Mouse (Mus musculus) neural tube, embryonic 15.5 days (tissue): ENCODE measurements at regions not wholly inside any gene's neighbourhood (a gene's known extent, or its start where the extent isn't known, plus 50 kb on each side); places are given as distances from the start of the nearest gene placed in this dataset.
"Not testable (repeated sequence)": the region's sequence is repeated elsewhere in the genome, so short reads cannot be mapped to it uniquely, and the experiment has no call there.

Experiments used
- ATAC-seq: fragments of 200-750 bp; cut with Nextera tagmentation; 2 replicates; pipeline ENCODE4 v1.8.0; 2017; ENCODE audit warnings: mild to moderate bottlenecking, moderate TSS enrichment, moderate library complexity; ENCODE audit not compliant: low FRiP score
- H3K27ac ChIP-seq: fragments of 300-500 bp; sonication (generic); replicated peaks from 2 replicates; pipeline ENCODE4 v1.5.1; 2015; ENCODE audit warnings: mild to moderate bottlenecking, inconsistent platforms
- H3K27me3 ChIP-seq: fragments of 300-500 bp; sonication (generic); replicated peaks from 2 replicates; pipeline ENCODE4 v1.6.1; 2015; ENCODE audit warnings: inconsistent platforms
- H3K36me3 ChIP-seq: fragments of 300-500 bp; sonication (generic); 2 replicates; pipeline ENCODE4 v1.6.1; 2015; ENCODE audit warnings: inconsistent platforms
- H3K4me1 ChIP-seq: fragments of 300-500 bp; sonication (generic); 2 replicates; pipeline ENCODE4 v1.6.1; 2015; ENCODE audit warnings: inconsistent platforms
- H3K4me2 ChIP-seq: fragments of 300-500 bp; sonication (generic); 2 replicates; pipeline ENCODE4 v1.6.1; 2015; ENCODE audit warnings: inconsistent platforms, mild to moderate bottlenecking, moderate library complexity
- H3K4me3 ChIP-seq: fragments of 300-500 bp; sonication (generic); replicated peaks from 2 replicates; pipeline ENCODE4 v1.5.1; 2015; ENCODE audit warnings: mild to moderate bottlenecking, inconsistent platforms
- H3K9ac ChIP-seq: fragments of 300-500 bp; sonication (generic); replicated peaks from 2 replicates; pipeline ENCODE4 v1.6.1; 2015; ENCODE audit warnings: mild to moderate bottlenecking, inconsistent platforms
- H3K9me3 ChIP-seq: fragments of 300-500 bp; sonication (generic); replicated peaks from 2 replicates; pipeline ENCODE4 v1.6.1; 2016; ENCODE audit warnings: inconsistent platforms
- WGBS: fragments of 180-500 bp; shearing (Covaris S2); methylation state at CpG from one replicate; pipeline ENCODE4 v1.1.7; 2015; ENCODE audit warnings: mixed read lengths; 5-methylcytosine and 5-hydroxymethylcytosine counted together

- ATAC-seq: peak; percentile 66; the same call in 1 of the 2 replicates
- Histone ChIP-seq H3K9me3 (no peaks in the 10 kb centered on the region), H3K27ac (no peak overlapping the region), H3K27me3 (no peaks in the 10 kb centered on the region), H3K4me2 (no peak overlapping the region), H3K36me3 (no peaks in the 10 kb centered on the region), H3K4me3 (no peak overlapping the region), H3K9ac (no peak overlapping the region), H3K4me1 (no peaks in the 10 kb centered on the region)
- 65% methylated on average over 7 of the region's 7 CpGs for WGBS
Measured at GRCm38 (mm10) chr10:99575294-99575693, 184.2 kb downstream of the Csl start.

- H3K27me3 ChIP-seq: no peaks in the 10 kb centered on the region
- no peaks in the 10 kb centered on the region for H3K9me3 ChIP-seq
- no peaks in the 10 kb centered on the region for H3K4me1 ChIP-seq
- H3K4me3 ChIP-seq: no peak overlapping the region
- 76% methylated on average over 5 of the region's 5 CpGs for WGBS
- no peaks in the 10 kb centered on the region for H3K36me3 ChIP-seq
- ATAC-seq: no peak
- no peak overlapping the region for H3K9ac ChIP-seq
- no peak overlapping the region for H3K4me2 ChIP-seq
- no peak overlapping the region for H3K27ac ChIP-seq
Measured at GRCm38 (mm10) chr10:99576301-99576700, 183.2 kb downstream of the Csl start.

DNA sequence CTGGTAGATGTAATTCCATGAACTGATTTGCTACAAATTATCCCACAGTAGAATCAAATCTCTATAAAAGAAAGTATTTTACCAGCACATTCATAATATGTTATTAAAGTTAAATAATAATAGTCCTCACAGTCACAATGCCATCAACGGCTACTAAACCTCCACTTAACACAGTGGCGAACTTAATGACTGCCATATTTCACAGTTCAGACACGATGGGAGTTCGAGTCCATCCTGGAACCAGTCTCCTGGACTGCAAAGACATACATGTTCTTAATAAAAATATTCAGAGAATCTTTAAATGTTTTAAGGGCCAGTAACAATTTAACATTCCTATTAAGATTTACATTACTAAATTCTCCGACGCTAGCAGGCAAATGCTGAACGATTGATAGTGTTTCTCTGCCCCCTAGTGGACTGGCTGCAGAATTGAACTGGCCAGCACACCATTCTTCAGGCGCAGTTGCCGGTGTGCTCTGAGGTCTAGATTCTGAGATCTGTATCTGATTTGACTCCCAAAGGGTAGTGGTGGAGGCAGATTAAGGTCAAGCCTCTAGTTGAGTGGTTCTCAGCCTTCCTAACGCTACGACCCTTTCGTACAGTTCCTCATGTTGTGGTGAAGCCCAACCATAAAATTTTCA lies 182.3 kb downstream of the Csl start:
- ATAC-seq: peak; percentile 64; the same call in 1 of the 2 replicates
- H3K27me3 ChIP-seq: no peaks in the 10 kb centered on the region
- 24% methylated on average over 12 of the region's 12 CpGs for WGBS
- no peaks in the 10 kb centered on the region for H3K4me1 ChIP-seq
- H3K36me3 ChIP-seq: no peaks in the 10 kb centered on the region
- no peaks in the 10 kb centered on the region for H3K9me3 ChIP-seq
- H3K9ac ChIP-seq: no peak overlapping the region
- no peak overlapping the region for H3K4me3 ChIP-seq
- no peak overlapping the region; the same call in 1 of the 2 replicates for H3K4me2 ChIP-seq
- no peak overlapping the region for H3K27ac ChIP-seq

GRCm38 (mm10) chr10:99578366-99578765 lies 181.1 kb downstream of the Csl start:
- no peak for ATAC-seq
- no peak overlapping the region for H3K9ac ChIP-seq
- WGBS: 58% methylated on average over 4 of the region's 4 CpGs

GRCm38 (mm10) chr10:99580191-99580590 lies 179.3 kb downstream of the Csl start:
- H3K9me3 ChIP-seq: no peaks in the 10 kb centered on the region
- ATAC-seq: no peak
- no peak overlapping the region for H3K27ac ChIP-seq
- 42% methylated on average over 8 of the region's 8 CpGs for WGBS
- H3K9ac ChIP-seq: no peak overlapping the region
- no peaks in the 10 kb centered on the region for H3K36me3 ChIP-seq
- H3K4me1 ChIP-seq: no peaks in the 10 kb centered on the region
- H3K4me3 ChIP-seq: no peak overlapping the region
- H3K27me3 ChIP-seq: no peaks in the 10 kb centered on the region
- no peak overlapping the region for H3K4me2 ChIP-seq

More at GRCm38 (mm10) chr10:99578366-99578765, 181.1 kb downstream of the Csl start:
- no peaks in the 10 kb centered on the region for H3K9me3 ChIP-seq
- no peak overlapping the region for H3K4me3 ChIP-seq
- no peak overlapping the region for H3K4me2 ChIP-seq
- H3K27me3 ChIP-seq: no peaks in the 10 kb centered on the region
- H3K27ac ChIP-seq: no peak overlapping the region
- no peaks in the 10 kb centered on the region for H3K4me1 ChIP-seq
- no peaks in the 10 kb centered on the region for H3K36me3 ChIP-seq

- Histone ChIP-seq H3K4me3 (no peak overlapping the region), H3K4me2 (no peak overlapping the region), H3K36me3 (no peaks in the 10 kb centered on the region), H3K9me3 (no peaks in the 10 kb centered on the region), H3K27me3 (no peaks in the 10 kb centered on the region), H3K9ac (no peak overlapping the region), H3K27ac (no peak overlapping the region), H3K4me1 (no peaks in the 10 kb centered on the region)
- WGBS: 87% methylated on average over 8 of the region's 8 CpGs
- no peak for ATAC-seq
Measured at GRCm38 (mm10) chr10:99581074-99581473, 178.4 kb downstream of the Csl start.

GRCm38 (mm10) chr10:99584855-99585254 lies 174.6 kb downstream of the Csl start:
- 84% methylated on average over 2 of the region's 2 CpGs for WGBS
- H3K36me3 ChIP-seq: no peaks in the 10 kb centered on the region

DNA sequence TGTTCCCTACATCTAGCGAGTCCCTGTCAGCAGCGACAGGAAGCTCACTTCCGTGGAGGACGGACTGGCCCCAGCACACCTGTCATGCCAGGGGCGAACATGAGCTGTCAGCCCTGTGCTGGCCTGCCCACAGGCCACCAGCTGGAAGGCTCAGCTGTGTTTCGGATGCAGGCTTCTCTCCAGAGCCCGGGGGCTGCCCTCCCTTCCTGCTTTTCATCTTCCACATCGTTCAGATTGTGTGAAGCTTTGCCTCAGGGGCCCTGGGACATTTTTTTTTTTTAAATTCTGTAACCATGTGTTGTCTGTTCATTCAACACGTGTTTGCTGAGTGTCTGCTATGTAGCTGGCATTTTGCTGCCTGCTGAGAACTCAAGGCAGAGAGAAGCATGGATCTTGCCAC lies 167.2 kb downstream of the Csl start:
- no peak overlapping the region for H3K27ac ChIP-seq
- no peaks in the 10 kb centered on the region for H3K9me3 ChIP-seq
- 0 out of 2 replicates have a peak, but pooled peaks cover 4% of the 10 kb centered on the region for H3K4me1 ChIP-seq
- H3K4me3 ChIP-seq: no peak overlapping the region
- H3K36me3 ChIP-seq: no peaks in the 10 kb centered on the region
- no peak for ATAC-seq
- WGBS: 43% methylated on average over 9 of the region's 9 CpGs
- H3K9ac ChIP-seq: no peak overlapping the region
- peak overlapping the region; percentile 13; the same call in 1 of the 2 replicates for H3K4me2 ChIP-seq
- H3K27me3 ChIP-seq: no peaks in the 10 kb centered on the region

More at GRCm38 (mm10) chr10:99584855-99585254, 174.6 kb downstream of the Csl start:
- H3K9ac ChIP-seq: no peak overlapping the region
- no peaks in the 10 kb centered on the region for H3K4me1 ChIP-seq
- H3K4me3 ChIP-seq: no peak overlapping the region
- no peaks in the 10 kb centered on the region for H3K9me3 ChIP-seq
- no peak for ATAC-seq
- H3K27ac ChIP-seq: no peak overlapping the region
- H3K4me2 ChIP-seq: no peak overlapping the region
- H3K27me3 ChIP-seq: no peaks in the 10 kb centered on the region

GRCm38 (mm10) chr10:99595659-99596058 lies 163.8 kb downstream of the Csl start:
- no peak overlapping the region for H3K4me2 ChIP-seq
- no peak for ATAC-seq
- no peak overlapping the region for H3K27ac ChIP-seq
- H3K27me3 ChIP-seq: no peaks in the 10 kb centered on the region
- no peaks in the 10 kb centered on the region for H3K9me3 ChIP-seq
- H3K4me3 ChIP-seq: no peak overlapping the region
- H3K36me3 ChIP-seq: no peaks in the 10 kb centered on the region
- 0 out of 2 replicates have a peak, but pooled peaks cover 4% of the 10 kb centered on the region for H3K4me1 ChIP-seq
- no peak overlapping the region for H3K9ac ChIP-seq
- 89% methylated on average over 14 of the region's 14 CpGs for WGBS

GRCm38 (mm10) chr10:99599142-99600120 lies 160.0 kb downstream of the Csl start:
- H3K36me3 ChIP-seq, H3K4me1 ChIP-seq, H3K9me3 ChIP-seq, H3K27me3 ChIP-seq: not testable (repeated sequence)
- 51% methylated on average over 25 of the region's 34 CpGs for WGBS
- H3K4me3 ChIP-seq: peak overlapping the region; percentile 39
- H3K4me2 ChIP-seq: peak overlapping the region; percentile 51
- peak overlapping the region; percentile 40; the same call in 1 of the 2 replicates for H3K9ac ChIP-seq
- peak overlapping the region; percentile 54 for H3K27ac ChIP-seq
- peak; percentile 77 for ATAC-seq

DNA sequence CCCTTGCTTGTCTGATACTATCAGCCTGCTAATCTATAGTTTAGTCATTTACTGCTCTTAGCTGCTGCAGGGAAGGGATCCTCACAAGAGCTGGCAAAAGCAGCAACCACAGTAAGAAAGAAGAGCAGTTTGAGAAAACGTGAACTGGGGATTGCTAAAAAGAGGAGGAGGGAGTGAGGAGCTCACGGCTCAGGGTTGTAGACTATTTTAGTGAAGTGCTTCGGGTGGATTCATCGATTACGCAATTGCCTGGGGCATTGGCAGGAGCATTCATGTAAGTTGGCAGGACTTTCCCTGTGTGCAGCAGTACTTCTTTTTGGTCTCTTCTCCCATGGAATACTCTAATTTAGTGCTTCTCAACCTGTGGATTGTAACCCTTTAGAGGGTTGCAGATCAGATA lies 157.1 kb downstream of the Csl start:
- H3K9ac ChIP-seq: no peak overlapping the region
- H3K4me1 ChIP-seq: no peaks in the 10 kb centered on the region
- ATAC-seq: no peak
- H3K27ac ChIP-seq: no peak overlapping the region
- no peaks in the 10 kb centered on the region for H3K36me3 ChIP-seq
- 78% methylated on average over 5 of the region's 5 CpGs for WGBS
- no peak overlapping the region for H3K4me2 ChIP-seq
- no peaks in the 10 kb centered on the region for H3K9me3 ChIP-seq
- no peaks in the 10 kb centered on the region for H3K27me3 ChIP-seq
- H3K4me3 ChIP-seq: no peak overlapping the region

DNA sequence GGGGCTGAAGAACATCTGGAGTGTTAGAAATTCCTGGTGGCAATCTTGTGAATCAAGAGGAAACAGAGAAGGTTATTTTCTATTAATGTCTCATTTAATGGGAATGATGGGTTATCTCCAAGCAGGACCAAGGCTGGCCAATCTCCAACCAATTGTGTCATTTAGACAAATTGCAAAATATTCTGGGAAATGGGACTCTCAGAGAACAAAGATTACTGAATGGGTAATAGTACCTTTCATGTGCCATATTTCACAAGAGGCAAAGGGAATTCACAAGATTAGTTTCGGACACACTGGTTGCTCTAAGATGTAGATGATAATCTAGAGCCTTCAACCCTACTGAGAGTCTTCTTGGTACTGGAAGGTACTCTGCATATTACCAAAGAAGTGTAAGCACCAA lies 155.3 kb downstream of the Csl start:
- no peaks in the 10 kb centered on the region for H3K4me1 ChIP-seq
- no peak overlapping the region for H3K9ac ChIP-seq
- ATAC-seq: no peak
- no peak overlapping the region for H3K4me3 ChIP-seq
- no peak overlapping the region for H3K27ac ChIP-seq
- H3K9me3 ChIP-seq: no peaks in the 10 kb centered on the region
- H3K27me3 ChIP-seq: no peaks in the 10 kb centered on the region
- H3K4me2 ChIP-seq: no peak overlapping the region
- H3K36me3 ChIP-seq: no peaks in the 10 kb centered on the region
- 97% methylated on average over 1 of the region's 1 CpGs for WGBS
